Comparison of ENCODE assay signal across 9 mouse cellular contexts in the genomic region with DNA sequence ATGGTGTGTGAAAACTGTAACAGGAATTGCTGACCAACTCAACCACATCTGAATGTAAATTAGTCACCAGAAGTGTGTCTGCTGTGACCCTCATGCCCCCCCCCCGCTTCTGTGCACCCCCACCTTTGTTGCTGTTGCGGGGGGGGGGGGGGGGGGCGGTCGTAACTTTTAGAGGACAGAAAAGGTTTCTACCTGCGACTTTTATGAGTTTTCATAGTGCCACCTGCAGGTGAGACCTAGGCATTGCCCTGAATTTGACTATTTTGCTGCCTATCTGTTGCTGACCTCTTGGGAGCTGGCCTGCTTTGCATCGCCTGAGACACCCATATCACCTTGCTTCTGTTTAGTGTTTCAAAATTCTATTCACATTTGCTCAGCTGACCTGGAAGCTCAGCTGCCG. TPM values are rescaled to one million over a fixed set of nuclear protein-coding genes. Genes with fewer than 3 reads are reported as not detected.
DNase-seq lines count a peak whose midpoint lies in the region; TF ChIP-seq lines count a peak whose summit lies in the region.
"Had no signal": no experiment of that assay in that cellular context is flagged by ENCODE, and none has a peak within 500 bp of the region (broad histone marks: within the 10 kb centered on the region; RNA-seq: fewer than 3 reads in every experiment).

No protein-coding gene starts in this region.

- peak overlapping the region; percentile 23 for H3K9ac ChIP-seq in MEL (ENCODE audit: control insufficient read depth, low read depth, low read length, poor library complexity, severe bottlenecking)
- H3K9ac ChIP-seq: lung, embryonic 15.5 days had no signal

- peak in 1 of 2 experiments; percentile 53; a peak in 2 of 4 replicates for TF ChIP-seq EP300 in MEL (IDR thresholded peaks at IDR 0.05; ENCODE audit: low read depth in 1 of 2, low read length in 2 of 2)

- H3K36me3 ChIP-seq in MEL (ENCODE audit: control insufficient read depth in 1 of 2, insufficient read depth in 2 of 2, low read length in 2 of 2): peaks cover 0 to 57% of the 10 kb centered on the region in 2 experiments; a peak in 2 of 4 replicates
- no peaks in the 10 kb centered on the region for H3K36me3 ChIP-seq in splenic B cell, adult 2 months (ENCODE audit: control insufficient read depth, insufficient read depth, low read length, poor library complexity, severe bottlenecking)
- H3K36me3 ChIP-seq: lung, embryonic 15.5 days had no signal

- no peak overlapping the region for H3K4me3 ChIP-seq in MEL (ENCODE audit: control insufficient read depth in 1 of 2, insufficient read depth in 1 of 2, low read depth in 2 of 2, low read length in 2 of 2)
- no peak overlapping the region for H3K4me3 ChIP-seq in lung, adult 2 months (replicated peaks; ENCODE audit: extremely low read depth, low read depth, low read length)
- H3K4me3 ChIP-seq: lung, embryonic 15.5 days had no signal

- H3K79me2 ChIP-seq in MEL (ENCODE audit: control insufficient read depth, insufficient read depth, low read length, poor library complexity): peaks cover 17% of the 10 kb centered on the region

- 8% methylated on average over 7 of the region's 7 CpGs for WGBS in lung, adult 2 months

- H3K9me3 ChIP-seq in MEL (replicated peaks; ENCODE audit: insufficient read depth, low read length): no peaks in the 10 kb centered on the region
- H3K9me3 ChIP-seq: lung, embryonic 15.5 days had no signal

- intact Hi-C loops in heart, postnatal 36 days (cut with DNase I): loop anchor here (1.0 kb wide), 1 partner anchor 67 kb away; no protein-coding TSS in a partner anchor

- peak overlapping the region; percentile 84 for H3K27ac ChIP-seq in MEL (ENCODE audit: control insufficient read depth, low read depth, low read length)
- H3K27ac ChIP-seq: lung, embryonic 15.5 days had no signal

- TF ChIP-seq RAD21 in MEL (IDR thresholded peaks at IDR 0.05; ENCODE audit: low read depth, low read length): peak; percentile 67

- TF ChIP-seq POLR2A in MEL (IDR thresholded peaks at IDR 0.05; ENCODE audit: control insufficient read depth in 1 of 2, insufficient read depth in 1 of 2, low read depth in 1 of 2, low read length in 2 of 2, poor library complexity in 1 of 2): no peak
- no peak for TF ChIP-seq POLR2A in lung, adult 2 months (IDR thresholded peaks at IDR 0.05; ENCODE audit: borderline replicate concordance, extremely low read depth, low read depth, low read length)

- H3K27me3 ChIP-seq in MEL (ENCODE audit: control insufficient read depth in 1 of 2, insufficient read depth in 2 of 2, low read length in 2 of 2): no peaks in the 10 kb centered on the region
- no peaks in the 10 kb centered on the region for H3K27me3 ChIP-seq in splenic B cell, adult 2 months (ENCODE audit: control insufficient read depth, insufficient read depth, low read length, poor library complexity, severe bottlenecking)
- H3K27me3 ChIP-seq: lung, embryonic 15.5 days had no signal

- DNase-seq in layer of hippocampus, adult 11-12 months (ENCODE audit: low spot score): peak; percentile 63
- DNase-seq in layer of hippocampus, adult 9-11 months: no peak
- DNase-seq in MEL (ENCODE audit: low read depth, low spot score): peak; percentile 85
- peak; percentile 84 for DNase-seq in brain, adult 2 months (ENCODE audit: low read depth, low spot score)
- DNase-seq in heart, postnatal 36 days: peak; percentile 62 to 66
- DNase-seq in lung, adult 2 months: peak; percentile 56
- peak; percentile 89 for DNase-seq in splenic B cell, adult 2 months (ENCODE audit: low read depth, low spot score)
- DNase-seq in urinary bladder, postnatal 25 days (ENCODE audit: low spot score): no peak

- peak; percentile 54 to 79 (median 63); a peak in 5 of 6 replicates for TF ChIP-seq CTCF in MEL (IDR thresholded peaks at IDR 0.05 in 2 of 3, conservative IDR thresholded peaks at IDR 0.05 in 1 of 3; ENCODE audit: control insufficient read depth in 1 of 3, insufficient read depth in 1 of 3, low read depth in 2 of 3, low read length in 3 of 3, poor library complexity in 1 of 3, severe bottlenecking in 1 of 3)
- peak; percentile 61 for TF ChIP-seq CTCF in lung, adult 2 months (IDR thresholded peaks at IDR 0.05; ENCODE audit: insufficient read depth, low read length)

- peaks cover 18 to 58% of the 10 kb centered on the region in 2 experiments for H3K4me1 ChIP-seq in MEL (ENCODE audit: control insufficient read depth in 1 of 2, insufficient read depth in 2 of 2, low read length in 2 of 2)
- no peaks in the 10 kb centered on the region for H3K4me1 ChIP-seq in lung, adult 2 months (ENCODE audit: control insufficient read depth, insufficient read depth, low read length)

TF ChIP-seq in MEL, 35 proteins besides CTCF, POLR2A, EP300 and RAD21:
- no peak for TF ChIP-seq NRF1 (IDR thresholded peaks at IDR 0.05; ENCODE audit: insufficient read depth, low read depth, low read length, poor library complexity, severe bottlenecking)
- TF ChIP-seq TAL1 (IDR thresholded peaks at IDR 0.05; ENCODE audit: low read length): no peak
- no peak for TF ChIP-seq MAX (IDR thresholded peaks at IDR 0.05; ENCODE audit: low read length)
- TF ChIP-seq MEF2A (IDR thresholded peaks at IDR 0.05; ENCODE audit: extremely low read depth, insufficient replicate concordance, low read depth, low read length, poor library complexity, severe bottlenecking): no peak
- TF ChIP-seq ELF1 (IDR thresholded peaks at IDR 0.05; ENCODE audit: low read depth, low read length): no peak
- TF ChIP-seq CHD2 (IDR thresholded peaks at IDR 0.05; ENCODE audit: low read length): no peak
- TF ChIP-seq HCFC1 (IDR thresholded peaks at IDR 0.05; ENCODE audit: low read depth, low read length): peak; percentile 52; the same call in 1 of the 2 replicates
- no peak for TF ChIP-seq GATA1 (IDR thresholded peaks at IDR 0.05; ENCODE audit: low read depth, low read length)
- no peak for TF ChIP-seq ZKSCAN1 (IDR thresholded peaks at IDR 0.05; ENCODE audit: low read depth, low read length)
- no peak for TF ChIP-seq CHD1 (IDR thresholded peaks at IDR 0.05; ENCODE audit: low read depth, low read length)
- no peak for TF ChIP-seq UBTF (IDR thresholded peaks at IDR 0.05; ENCODE audit: borderline replicate concordance, insufficient read depth, low read depth, low read length)
- TF ChIP-seq ETS1 (IDR thresholded peaks at IDR 0.05; ENCODE audit: low read depth, low read length): 0 out of 2 replicates have a peak, but pooled peaks have one; percentile 31
- TF ChIP-seq MYC (IDR thresholded peaks at IDR 0.05; ENCODE audit: low read depth, low read length): no peak
- TF ChIP-seq RCOR1 (IDR thresholded peaks at IDR 0.05; ENCODE audit: low read depth, low read length): peak; percentile 14; the same call in 1 of the 2 replicates
- TF ChIP-seq ZMIZ1 (IDR thresholded peaks at IDR 0.05; ENCODE audit: low read depth, low read length): no peak
- TF ChIP-seq E2F4 (IDR thresholded peaks at IDR 0.05; ENCODE audit: borderline replicate concordance, low read depth, low read length): no peak
- no peak for TF ChIP-seq BHLHE40 (IDR thresholded peaks at IDR 0.05; ENCODE audit: borderline replicate concordance, low read depth, low read length)
- TF ChIP-seq TCF12 (IDR thresholded peaks at IDR 0.05; ENCODE audit: low read depth, low read length): 0 out of 2 replicates have a peak, but pooled peaks have one; percentile 29
- TF ChIP-seq ZNF384 (IDR thresholded peaks at IDR 0.05; ENCODE audit: low read depth, low read length): no peak
- TF ChIP-seq TBP (IDR thresholded peaks at IDR 0.05; ENCODE audit: low read depth, low read length): no peak
- TF ChIP-seq SMC3 (IDR thresholded peaks at IDR 0.05; ENCODE audit: low read depth, low read length): peak; percentile 77
- no peak for TF ChIP-seq MAFK (IDR thresholded peaks at IDR 0.05; ENCODE audit: borderline replicate concordance, low read depth, low read length)
- no peak for TF ChIP-seq NELFE (IDR thresholded peaks at IDR 0.05; ENCODE audit: low read depth, low read length)
- no peak for TF ChIP-seq MYB (IDR thresholded peaks at IDR 0.05; ENCODE audit: low read depth, low read length)
- TF ChIP-seq MXI1 (IDR thresholded peaks at IDR 0.05; ENCODE audit: low read depth, low read length): no peak
- no peak for TF ChIP-seq KAT2A (conservative IDR thresholded peaks at IDR 0.05; ENCODE audit: low read depth, low read length)
- no peak for TF ChIP-seq GABPA (IDR thresholded peaks at IDR 0.05; ENCODE audit: low read depth, low read length)
- TF ChIP-seq USF2 (IDR thresholded peaks at IDR 0.05; ENCODE audit: borderline replicate concordance in 1 of 2, insufficient read depth in 1 of 2, low read depth in 1 of 2, low read length in 2 of 2): no peak
- no peak for TF ChIP-seq JUND (IDR thresholded peaks at IDR 0.05; ENCODE audit: low read depth, low read length)
- peak; percentile 91 for TF ChIP-seq MAZ (IDR thresholded peaks at IDR 0.05; ENCODE audit: low read depth, low read length)
- no peak for TF ChIP-seq USF1 (IDR thresholded peaks at IDR 0.05; ENCODE audit: low read depth, low read length)
- no peak for TF ChIP-seq POLR2AphosphoS2 (IDR thresholded peaks at IDR 0.05; ENCODE audit: low read length)
- peak; percentile 43; the same call in 1 of the 2 replicates for TF ChIP-seq SIN3A (IDR thresholded peaks at IDR 0.05; ENCODE audit: low read length)
- TF ChIP-seq POLR2AphosphoS5 (IDR thresholded peaks at IDR 0.05; ENCODE audit: borderline replicate concordance, low read depth, low read length): no peak
- TF ChIP-seq ZC3H11A (IDR thresholded peaks at IDR 0.05; ENCODE audit: low read depth, low read length): peak; percentile 73

RNA-seq across cellular contexts. Expression of a gene that starts 6.1 kb away (rescaled TPM):
- 75.3 and 93.2 TPM in 2 replicates for total RNA-seq in MEL (2012; rRNA removed)
- polyA plus RNA-seq in MEL (2012; ENCODE audit: insufficient read depth in 1 of 2, insufficient read length in 2 of 2, low read depth in 1 of 2, low replicate concordance in 2 of 2, missing spikeins in 1 of 2): 100 to 1,000 TPM in 1 of 2 experiments, not detected in 1; 261 TPM
- total RNA-seq in heart, postnatal 36 days (2021): 100 to 1,000 TPM; 102 to 110 TPM
- polyA plus RNA-seq in lung, adult 2 months (2012; rRNA removed): 38.3 and 46.6 TPM in 2 replicates

RNA-seq across cellular contexts. Expression of a gene that starts 50.7 kb away (rescaled TPM):
- total RNA-seq in MEL (2012; rRNA removed): 23.2 and 26.2 TPM in 2 replicates
- 10 to 100 TPM; 38.9 to 64.4 TPM for polyA plus RNA-seq in MEL (2012; ENCODE audit: insufficient read depth in 1 of 2, insufficient read length in 2 of 2, low read depth in 1 of 2, low replicate concordance in 2 of 2, missing spikeins in 1 of 2)
- total RNA-seq in heart, postnatal 36 days (2021): 100 to 1,000 TPM in 1 of 2 experiments, 10 to 100 TPM in 1; 92.3 to 101 TPM
- polyA plus RNA-seq in lung, adult 2 months (2012; rRNA removed): 100.0 and 107 TPM in 2 replicates

Comparison
In these comparisons a context has a peak if more than half of its experiments do, and no peak if none do; other contexts are left out.
1. DNase-seq: peak in layer of hippocampus, adult 11-12 months (single experiment), MEL (single experiment), brain, adult 2 months (single experiment), heart, postnatal 36 days (2 of 2), lung, adult 2 months (single experiment) and splenic B cell, adult 2 months (single experiment); none in layer of hippocampus, adult 9-11 months (single experiment) and urinary bladder, postnatal 25 days (single experiment).